Mouse (Mus musculus) skeletal muscle tissue, adult 2 months (tissue): ENCODE measurements around the gene Phb.

ENCODE experiments used
- DNase-seq: peaks from one replicate; pipeline ENCODE4 v3.0.0-alpha.2; 2012; ENCODE audit warnings: low read depth, low spot score

Gene Phb

DNA sequence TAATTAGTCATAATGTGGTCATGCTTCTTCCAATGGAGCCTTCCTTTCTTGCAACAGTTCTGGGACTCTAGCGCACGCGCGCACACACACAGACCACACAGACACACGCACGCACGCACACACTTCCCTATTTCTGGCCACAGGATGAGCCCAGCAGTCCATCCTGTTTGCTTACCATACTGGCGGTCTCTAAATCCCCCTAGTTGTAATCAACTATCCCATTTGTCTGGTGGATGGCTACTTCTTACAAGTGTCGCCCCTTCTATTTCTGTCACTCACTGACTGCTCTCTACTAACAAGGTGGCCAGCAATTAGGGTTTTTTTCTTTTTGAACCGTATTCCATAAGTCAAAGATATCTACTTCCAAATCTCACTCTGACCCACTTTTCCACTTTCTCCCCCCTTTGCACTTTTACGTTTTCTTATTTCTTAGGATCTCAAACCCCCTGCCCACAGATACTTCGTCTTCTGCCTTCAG, 45.4 kb downstream of the Phb start:
- DNase-seq = no peak

- DNase-seq = peak; percentile 87
Observed at GRCm38 (mm10) chr11:95712563-95713224, 45.9 kb downstream of the Phb start, which contains the start of gene Zfp652. Zfp652 (plus strand) TSS chr11:95712673.

- DNase-seq = no peak
Observed at GRCm38 (mm10) chr11:95713225-95713810, 46.6 kb downstream of the Phb start.

DNA sequence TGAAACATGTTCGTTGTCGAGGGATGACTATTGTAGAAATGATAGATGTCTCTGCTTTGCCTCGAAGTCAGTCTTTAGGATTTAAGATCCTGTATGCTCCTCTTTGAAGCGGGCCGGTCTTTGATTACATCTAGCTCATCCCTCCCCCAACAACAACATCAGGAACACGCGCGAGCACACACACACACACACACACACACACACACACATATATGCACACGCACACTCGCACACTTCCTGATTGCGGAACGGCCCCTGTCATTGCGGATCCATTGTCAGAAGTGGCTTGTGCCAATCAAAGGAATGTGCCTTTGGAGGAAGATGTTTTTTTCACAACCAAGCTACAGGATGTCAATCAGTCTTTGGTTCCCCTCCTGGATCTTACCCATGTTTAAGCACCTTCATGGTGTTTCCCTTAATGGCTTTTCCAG, 47.1 kb downstream of the Phb start:
- DNase-seq = no peak

- no peak for DNase-seq
Observed at GRCm38 (mm10) chr11:95714411-95714810, 47.7 kb downstream of the Phb start.

DNA sequence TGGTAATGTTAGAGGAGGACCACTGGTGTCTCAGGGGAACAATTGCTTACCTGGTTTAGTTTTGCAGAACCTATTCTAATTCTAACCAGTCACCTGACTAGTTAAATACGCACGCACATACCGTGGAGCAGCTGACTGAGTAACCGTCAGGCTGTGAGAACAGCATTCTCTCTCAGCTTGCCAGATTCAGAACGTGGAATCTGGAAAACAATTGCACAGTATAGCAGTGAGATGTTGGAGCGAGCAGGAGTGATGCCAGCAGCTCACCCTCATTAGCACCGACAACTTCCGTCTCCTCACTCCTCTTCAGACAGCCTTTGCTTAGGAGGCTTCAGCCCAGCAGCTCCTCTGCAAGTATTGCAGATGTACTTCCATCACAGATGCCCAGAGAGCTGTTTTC, 49.4 kb downstream of the Phb start:
- no peak for DNase-seq

DNA sequence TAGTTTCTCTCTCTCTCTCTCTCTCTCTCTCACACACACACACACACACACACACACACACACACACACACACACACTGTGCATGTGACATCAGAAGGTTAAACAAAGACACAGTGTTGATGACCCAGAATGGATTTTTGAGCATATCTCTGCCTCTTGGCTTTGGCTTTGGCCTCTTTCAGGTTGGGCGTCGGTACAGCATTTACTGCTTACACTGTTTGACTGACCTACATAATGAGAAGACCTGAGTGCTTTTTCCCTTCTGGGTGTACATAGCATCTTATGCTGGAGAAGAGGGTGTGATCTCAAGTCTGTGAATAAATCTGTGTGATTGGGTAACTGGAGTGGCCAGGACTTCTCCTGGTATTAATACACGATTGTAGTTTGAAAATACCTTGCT, 52.6 kb downstream of the Phb start:
- DNase-seq = no peak

DNA sequence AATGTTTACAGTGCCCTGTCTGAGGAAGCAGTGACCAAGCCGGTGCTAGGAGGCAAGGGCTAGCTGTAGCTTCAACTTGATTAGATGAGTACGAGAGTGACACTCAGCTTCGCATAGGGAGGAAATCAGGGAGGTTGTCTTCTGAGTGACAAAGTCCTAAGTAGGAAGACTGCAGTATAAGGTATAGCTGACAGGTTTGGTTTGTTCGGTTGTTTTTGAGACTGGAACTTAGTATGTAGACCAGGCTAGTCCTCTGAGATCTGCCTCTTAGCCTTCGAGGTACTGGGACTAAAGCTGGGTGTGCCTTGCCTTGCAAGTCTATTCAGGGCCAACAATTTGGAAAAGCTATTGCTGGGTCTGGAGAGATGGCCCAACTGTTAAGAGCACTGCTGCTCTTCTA, 56.5 kb downstream of the Phb start, which contains the start of gene B130006D01Rik:
Gene B130006D01Rik (plus strand): TSS at position 301 of the 400 bp plus-strand sequence.
- DNase-seq = no peak

- no peak for DNase-seq
Observed at GRCm38 (mm10) chr11:95724466-95724865, 57.7 kb downstream of the Phb start.

DNA sequence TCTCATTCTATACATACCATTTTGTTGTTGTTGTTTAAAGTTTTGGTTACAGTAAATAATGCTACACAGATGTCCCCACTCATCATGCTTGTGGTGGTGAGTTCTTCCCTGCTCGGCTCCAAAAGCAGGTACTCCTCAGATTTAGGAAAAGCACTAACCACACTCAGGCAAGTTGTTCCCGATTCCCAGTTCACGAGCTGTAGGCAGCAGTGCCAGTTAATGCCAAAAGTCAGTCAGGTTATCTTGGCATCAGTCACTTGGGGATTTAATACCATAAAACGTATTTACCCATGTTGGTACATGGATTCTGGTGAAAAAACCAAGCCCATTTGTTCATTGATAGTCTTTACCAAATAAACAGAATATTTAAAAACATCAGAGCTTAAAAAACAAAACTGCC, 59.4 kb downstream of the Phb start:
- DNase-seq = no peak

GRCm38 (mm10) chr11:95727947-95728346, 61.2 kb downstream of the Phb start:
- DNase-seq = no peak

- DNase-seq = no peak
Observed at GRCm38 (mm10) chr11:95728916-95729907, 62.5 kb downstream of the Phb start.
